Mouse (Mus musculus): ENCODE measurements at regions not wholly inside any gene's neighbourhood (a gene's known extent, or its start where the extent isn't known, plus 50 kb on each side); places are given as distances from the start of the nearest gene placed in this dataset.

DNA sequence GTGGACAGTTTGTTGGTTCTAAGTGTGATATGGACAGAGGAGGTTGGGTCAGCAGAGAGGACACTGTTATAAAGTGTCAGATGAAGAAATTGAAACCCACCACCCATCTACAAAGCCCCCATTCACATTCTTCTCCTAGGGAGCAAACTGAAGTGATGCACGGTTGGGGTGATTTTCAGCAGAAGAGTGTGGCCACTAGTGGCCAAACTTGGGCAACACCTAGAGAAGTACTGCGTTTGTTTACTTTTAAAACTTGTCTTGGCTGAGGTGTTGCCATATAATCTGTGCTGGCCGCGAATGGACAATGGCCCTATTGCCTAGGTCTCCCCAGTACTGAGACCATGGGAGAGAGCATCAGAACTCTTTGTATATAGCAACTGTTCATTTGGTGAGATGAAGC is 150.8 kb upstream of the Cox10 start:
- no peak for DNase-seq (ENCODE audit: low spot score in 2 of 2)

DNA sequence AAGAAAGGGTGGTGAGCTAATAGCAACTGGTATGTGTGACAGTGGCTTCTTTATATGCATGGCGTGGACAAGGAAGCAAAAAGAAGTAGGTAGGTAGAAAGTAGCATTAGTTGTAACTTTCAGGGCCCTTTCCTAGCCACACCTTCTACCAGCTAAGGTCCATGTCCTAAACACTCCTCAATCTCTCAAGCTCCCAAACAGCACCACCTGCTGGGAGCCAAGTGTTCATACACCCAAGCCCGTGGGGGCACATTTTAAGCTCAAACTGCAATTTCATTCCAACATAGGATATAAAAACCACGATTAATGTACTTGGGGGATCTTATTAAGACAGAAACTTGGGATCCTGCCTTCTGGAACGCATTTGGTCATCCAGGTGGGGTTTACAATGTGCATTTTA is 141.6 kb upstream of the Cox10 start:
- DNase-seq (ENCODE audit: low spot score in 2 of 2), result no peak

DNA sequence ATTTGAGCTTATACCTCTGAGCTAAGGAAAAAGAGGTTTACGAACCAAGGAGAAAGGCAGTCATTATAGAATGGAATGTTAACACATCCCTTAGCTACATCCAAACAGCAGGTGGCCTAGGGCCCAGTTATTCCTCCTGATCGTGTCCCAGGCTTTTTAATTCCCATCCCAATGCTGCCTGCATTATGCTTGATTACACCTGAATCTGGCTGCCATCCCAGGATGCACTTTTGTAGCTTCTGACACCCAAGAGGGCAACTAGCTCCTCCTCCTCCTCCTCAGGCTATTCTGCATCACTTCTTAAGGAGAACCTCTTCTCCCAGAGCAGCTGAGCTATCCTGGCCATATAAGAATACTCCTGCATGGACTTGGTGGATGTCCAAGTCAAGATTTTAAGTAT is 137.9 kb upstream of the Cox10 start:
- no peak for DNase-seq (ENCODE audit: low spot score in 2 of 2)

DNA sequence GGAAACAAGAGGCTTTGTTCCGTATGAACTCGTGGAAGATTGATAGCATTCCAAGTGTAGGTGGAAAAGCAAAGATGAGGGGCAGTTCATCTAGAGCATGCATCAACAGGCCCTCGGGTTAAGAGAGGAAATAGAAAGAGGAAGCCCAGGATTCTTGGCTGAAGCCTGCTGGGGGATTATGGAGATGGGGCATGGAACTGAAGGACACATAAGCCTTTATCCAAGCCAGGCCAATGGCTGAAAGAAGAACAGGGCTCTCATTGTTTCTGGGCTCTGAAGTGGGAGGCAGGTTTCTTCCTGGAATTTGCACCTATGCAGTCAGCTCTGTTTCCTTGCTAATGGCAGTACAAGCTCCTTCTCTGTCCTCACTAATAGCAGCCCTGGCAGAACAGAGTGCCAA is 131.6 kb upstream of the Cox10 start:
- DNase-seq (ENCODE audit: low spot score in 2 of 2), result no peak

DNA sequence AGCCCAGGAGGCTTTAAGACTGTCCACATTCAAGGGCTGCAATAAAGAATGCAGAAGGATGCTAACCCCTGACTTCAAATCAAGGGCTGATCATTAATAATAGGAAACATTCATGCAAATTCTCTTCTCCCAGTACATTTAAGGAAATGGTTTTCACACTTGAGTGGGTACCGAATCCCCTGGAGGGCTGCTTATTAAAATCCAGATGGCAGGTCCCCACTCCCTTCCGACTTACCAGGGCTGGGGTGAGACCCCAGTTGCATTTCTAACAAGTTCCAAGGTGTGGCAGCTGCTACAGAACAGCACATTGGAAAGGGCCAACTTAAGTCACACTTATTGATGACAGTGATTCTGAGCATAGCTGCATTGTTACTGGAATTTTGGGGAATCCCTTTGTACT is 129.0 kb upstream of the Cox10 start:
- DNase-seq (ENCODE audit: low spot score in 2 of 2), result no peak

DNA sequence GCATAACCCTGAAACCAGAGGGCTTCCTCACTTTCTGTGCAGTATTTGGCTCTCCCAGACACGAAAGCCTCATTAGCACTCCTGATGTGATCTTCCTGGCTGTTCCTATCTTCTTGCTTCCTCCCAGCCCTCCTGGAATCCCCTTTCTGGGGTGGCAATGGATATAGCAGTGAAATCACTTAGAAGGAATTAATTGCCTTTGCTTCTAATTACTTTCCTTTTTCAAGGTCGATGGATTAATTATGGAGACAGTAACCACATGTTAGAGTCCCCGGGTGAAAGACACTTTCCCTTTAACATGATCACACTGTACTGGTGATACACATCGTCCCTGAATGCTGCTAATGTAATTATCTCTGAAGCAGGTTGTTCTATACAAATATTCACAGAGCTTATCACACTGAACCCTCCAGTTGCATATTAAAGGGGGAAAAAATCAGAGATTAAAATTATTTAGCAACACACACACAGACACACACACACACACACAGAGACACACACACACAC is 128.1 kb upstream of the Cox10 start:
- DNase-seq (ENCODE audit: low spot score in 2 of 2), result no peak

DNA sequence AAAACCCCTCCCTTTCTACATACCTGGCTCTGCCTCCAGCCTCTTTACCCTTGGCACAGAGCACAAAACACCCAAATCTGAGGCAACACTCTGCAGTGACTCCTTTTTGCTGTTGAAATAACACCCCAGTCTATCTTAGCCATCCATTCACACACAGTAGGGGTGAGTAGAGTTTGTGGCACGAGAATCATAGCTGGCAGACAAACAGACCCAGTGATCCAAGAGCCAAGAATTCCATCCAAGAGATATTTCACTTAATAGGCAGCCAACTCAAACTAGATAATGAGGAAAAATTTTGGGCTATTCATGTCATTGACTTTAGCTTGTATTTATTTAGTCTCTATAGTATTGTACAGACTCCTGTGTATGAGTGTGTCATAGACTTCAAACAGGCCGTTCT is 126.9 kb upstream of the Cox10 start:
- DNase-seq (ENCODE audit: low spot score in 2 of 2), result no peak

DNA sequence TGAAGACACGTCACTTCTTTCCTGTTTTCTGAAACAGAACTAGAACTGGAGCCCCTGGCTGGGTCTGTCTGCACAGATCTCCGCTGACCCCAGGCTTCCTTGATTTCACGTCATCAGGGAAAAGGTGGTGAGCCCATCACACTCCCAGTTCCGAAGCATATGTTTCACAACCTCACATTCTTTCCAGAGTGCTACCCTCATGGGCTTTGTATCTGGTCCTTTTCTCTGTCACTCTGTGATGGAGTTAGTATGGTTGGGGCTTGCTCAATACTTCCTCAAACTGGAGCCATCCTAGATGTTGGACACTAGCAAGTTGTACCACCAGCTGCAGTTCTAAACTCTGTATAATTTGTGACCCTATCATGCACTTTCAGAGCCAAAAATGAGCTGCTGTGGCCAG is 125.8 kb upstream of the Cox10 start:
- DNase-seq (ENCODE audit: low spot score in 2 of 2), result no peak

DNA sequence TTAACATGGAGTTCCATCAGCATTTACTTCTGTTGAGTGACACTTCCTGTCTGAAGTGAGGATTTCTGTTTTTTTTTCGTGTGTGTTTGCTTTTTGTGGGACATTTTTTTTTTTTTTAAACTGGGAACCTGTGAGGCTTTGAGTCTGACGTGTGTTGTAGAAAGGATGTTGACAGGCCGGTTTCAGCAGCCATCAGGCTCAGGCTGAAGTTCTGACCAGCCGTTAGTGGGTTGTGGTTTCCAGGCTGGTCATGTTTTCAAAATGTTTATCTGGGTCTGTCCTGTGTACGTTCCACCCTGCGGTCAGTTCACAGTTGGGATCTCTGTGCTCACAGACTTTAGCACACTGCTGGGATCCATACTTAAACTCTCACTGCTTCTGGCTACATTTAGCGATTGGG is 125.0 kb upstream of the Cox10 start:
- no peak for DNase-seq (ENCODE audit: low spot score in 2 of 2)

DNA sequence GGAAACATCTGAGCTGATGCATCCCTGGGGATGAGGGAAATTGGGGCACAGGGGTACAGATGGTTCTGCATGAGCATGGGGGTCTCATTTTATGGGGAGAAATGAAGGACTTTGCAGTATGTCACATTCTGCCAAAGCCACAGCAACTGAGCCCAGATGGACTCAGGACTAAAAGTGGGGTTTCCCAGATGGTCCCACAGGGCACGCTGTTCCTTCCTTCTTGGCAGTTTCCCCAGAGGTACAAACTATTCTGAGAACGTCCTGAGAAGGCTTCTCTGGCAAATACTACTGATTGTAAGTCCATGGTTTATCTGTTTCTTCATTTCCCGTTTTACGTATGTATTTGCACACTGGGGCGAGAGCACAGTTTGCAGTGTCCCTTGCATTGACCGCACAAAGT is 121.6 kb upstream of the Cox10 start:
- DNase-seq (ENCODE audit: low spot score in 2 of 2), result peak in 1 of 2 experiments; percentile 4

DNA sequence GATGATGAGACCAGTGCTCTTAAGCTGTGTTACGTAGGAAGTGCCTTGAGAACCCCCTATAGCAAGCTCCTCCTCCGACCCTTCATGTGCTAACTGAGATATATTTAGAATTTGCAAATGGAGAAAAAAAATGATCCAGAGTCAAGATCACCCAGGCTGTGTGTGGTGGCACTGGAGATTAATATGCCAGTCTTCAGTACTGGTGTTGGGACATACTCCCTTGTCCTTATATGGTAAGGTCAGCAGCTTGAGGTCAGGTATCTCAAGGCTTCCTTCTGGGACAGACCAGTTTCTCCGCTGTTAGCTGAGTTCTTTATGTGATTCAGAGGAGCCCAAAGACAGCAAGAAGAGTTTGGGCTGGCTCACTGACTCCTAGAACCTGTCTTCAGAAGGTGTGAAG is 116.0 kb upstream of the Cox10 start:
- no peak for DNase-seq (ENCODE audit: low spot score in 2 of 2)

DNA sequence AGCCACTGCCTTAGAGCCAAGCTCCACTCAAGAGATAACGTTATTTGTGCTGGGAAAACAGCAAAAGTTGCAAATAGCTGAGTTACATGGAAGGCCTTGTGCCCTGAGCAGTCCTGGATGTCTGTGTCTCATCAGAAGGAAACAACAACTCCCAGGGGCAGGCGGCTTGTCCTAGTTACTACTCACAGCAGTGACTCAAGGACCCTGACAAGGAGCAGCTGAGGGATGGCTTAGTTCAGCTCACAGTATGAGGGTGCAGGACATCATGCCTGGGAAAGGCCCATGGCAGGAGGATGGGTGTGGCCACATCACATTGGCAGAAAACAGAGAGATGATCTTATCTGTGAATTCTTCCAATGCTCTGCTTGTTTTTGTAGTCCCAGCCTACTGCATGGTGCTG is 109.4 kb upstream of the Cox10 start:
- DNase-seq (ENCODE audit: low spot score in 2 of 2), result no peak

DNA sequence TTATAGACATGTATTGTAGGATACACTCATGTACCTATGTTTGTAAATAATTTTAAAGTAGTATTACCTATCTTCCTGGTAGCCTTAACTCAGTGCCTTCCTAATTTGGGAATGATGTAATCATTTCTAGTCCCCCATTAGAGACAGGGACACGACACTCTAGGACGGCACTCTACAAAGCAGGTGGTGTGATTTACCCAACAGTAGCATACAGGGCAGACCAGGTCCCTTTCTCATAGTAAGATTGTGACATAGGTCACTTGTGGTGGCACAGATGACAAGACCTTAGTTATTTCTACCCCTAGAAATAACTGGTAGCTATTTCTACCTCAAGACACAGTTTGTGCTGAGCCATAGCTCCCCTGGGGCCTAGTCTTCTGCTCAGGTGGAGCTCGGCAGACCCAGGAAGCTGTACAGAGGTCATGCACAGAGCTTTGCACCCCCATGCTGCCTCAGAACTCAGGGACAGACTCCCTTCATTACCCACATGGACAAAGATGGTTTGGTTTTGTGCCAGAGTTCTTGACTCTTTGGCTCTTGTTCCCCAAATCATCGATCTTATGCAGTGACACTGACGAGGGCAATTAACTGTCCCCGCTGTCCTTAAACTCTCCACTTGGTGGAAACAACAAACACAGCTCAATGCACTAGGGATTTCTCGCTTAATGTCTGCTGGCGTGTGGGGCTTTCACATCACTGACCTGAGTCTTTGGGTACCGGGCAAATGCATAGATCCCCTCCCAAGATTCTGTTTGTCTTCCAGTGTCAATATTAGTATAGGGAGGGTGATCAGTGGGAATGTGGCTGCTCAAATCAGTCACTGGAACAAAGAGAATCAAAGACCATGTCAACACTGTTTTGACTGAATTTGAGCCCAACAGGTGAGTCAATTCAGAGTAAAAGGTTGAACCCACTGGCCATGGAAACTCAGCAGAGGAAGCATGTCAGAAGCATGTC is 108.5 kb upstream of the Cox10 start:
- no peak for DNase-seq (ENCODE audit: low spot score in 2 of 2)

DNA sequence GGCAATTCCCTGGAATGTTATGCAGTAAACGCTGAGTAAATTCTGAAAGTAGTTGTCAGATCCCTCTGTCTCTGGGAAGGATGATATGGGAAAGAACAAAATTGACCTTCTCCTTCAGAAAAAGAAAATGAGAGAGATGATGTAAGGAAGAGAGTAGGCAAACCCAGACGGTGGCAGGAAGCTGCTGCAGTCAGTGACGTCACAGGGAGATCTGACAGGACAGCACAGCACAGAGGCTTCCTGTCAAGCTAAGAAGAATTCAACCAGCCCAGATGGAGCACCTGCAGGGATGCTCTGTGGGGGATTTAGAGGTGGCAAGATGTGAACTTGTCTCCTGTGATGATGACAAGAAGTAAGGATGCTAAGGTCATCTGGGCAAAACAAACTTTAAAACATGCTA is 107.7 kb upstream of the Cox10 start:
- DNase-seq (ENCODE audit: low spot score in 2 of 2), result no peak

DNA sequence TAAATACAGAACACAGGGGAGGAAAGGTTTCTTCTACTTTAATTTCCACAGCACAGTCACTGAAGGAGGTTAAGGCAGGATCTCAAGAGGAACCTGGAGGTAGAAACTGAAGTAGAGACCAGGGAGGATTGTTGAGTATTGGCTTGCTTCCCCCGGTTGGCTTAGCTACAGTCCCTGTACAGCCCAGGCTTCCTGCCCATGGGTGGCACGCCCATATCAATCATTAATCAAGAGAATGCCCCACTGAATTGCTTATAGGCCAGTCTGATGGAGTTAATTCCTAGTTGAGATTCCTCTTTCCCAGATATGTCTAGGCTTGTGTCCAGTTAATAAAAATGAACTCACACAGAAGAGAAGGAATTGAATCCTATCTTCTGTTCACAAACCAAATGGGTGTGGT is 107.3 kb upstream of the Cox10 start:
- no peak for DNase-seq (ENCODE audit: low spot score in 2 of 2)

DNA sequence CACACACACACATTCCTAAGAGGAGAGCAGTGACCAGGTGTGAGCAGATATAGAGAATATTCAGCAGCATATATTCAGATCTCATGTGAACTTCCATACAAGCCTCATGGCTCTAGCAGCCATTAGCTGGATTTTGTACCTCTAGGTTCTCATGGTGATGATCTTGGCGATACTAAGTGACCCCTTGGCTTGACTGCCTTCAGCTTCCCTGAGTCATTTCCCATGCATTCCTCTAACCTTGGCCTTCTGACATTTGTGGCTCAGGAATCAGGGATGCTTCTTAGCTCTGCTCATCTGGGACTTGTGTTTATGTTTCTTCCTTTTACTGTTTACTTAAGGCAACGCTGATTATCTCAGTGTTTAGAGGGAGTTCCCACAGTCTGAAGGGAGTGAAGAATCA is 100.8 kb upstream of the Cox10 start:
- no peak for DNase-seq (ENCODE audit: low spot score in 2 of 2)

DNA sequence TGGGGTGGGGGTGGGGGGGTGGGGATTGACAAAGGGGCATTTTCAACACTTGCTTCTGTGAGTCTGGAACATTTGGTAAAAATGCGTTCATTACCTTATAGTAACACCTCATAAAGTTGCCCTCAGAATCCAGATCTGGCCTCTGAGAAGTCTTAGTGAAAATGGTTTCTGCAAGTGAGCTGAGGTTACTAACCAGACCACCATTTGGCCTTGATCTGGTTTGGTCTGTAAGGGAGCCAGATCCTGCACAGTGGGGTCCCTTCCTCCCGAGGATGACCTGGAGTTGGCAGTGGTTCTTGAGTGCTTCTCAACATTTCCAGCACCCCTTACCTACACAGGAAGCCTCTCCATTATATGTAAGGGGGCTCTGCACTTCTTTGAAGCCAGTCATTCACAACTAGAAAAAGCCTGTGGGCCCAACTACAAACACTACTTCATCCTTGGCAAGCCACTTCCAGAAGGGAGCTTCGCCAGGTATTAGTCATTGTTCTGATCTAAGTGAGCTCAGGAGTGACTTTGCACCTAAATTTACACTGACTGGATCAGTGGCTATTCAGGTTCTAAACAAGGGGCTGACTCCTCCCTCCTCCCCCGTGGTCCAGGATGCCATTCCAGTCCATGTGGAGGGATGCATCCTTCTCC is 94.3 kb upstream of the Cox10 start:
- no peak for DNase-seq (ENCODE audit: low spot score in 2 of 2)

DNA sequence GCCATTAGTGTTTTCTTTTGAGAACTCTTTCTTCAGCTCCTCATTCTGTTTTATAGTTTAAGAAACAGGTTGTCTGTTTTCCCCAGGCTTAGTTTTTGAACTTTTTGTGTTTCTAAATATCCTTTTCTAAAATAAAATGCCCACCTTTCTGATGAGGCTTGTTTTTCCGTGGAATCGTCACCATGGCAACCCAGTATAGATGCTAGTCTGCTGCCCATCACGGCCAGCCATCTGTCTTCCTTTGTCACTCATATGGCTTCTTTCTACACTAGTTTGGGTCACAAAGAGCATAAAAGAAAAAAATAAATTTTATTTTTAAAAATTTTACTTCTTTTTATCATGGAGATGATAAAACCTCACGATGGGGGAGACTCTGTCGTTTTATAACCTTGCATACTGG is 93.7 kb upstream of the Cox10 start:
- DNase-seq (ENCODE audit: low spot score in 2 of 2), result peak in 1 of 2 experiments; percentile 8

DNA sequence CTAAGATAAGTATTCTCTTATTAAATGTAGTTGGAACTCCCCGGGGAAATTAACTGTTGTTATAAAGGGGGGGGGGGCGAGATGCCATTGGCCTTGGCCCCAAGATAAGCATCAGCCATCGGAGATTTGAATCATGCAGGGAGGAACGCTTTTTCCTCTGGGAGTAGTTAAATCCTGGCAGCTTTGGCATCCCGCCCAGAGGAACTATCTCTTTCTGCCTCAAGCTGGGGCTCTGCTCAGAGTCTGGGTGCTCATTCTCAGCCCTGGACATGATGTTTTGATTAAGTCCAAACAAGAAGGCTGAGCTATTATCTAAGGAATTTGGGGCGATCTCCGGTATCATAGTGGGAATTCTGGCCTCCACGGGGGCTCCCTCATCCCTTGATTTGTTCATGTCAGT is 89.4 kb upstream of the Cox10 start:
- peak in 1 of 2 experiments; percentile 12 for DNase-seq (ENCODE audit: low spot score in 2 of 2)

DNA sequence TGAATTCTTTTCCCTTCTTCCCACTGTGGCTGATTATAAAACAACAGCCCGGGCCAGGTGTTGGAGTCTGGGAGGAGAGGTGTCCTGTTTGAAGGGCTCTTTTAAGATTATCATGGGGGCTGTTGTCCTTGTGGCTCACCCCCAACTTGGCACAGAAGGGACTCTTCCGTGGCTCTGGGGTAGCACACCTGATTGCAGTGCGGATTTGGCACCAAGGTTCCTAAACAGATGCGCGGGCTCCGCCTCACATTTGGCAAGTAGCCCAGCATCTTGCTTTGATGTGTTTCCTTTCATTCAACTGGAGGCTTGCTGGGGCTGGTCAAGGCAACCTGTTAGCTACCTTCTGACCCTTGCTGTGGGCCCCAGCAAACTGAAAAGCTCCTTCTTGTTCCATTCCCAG is 85.5 kb upstream of the Cox10 start:
- no peak for DNase-seq (ENCODE audit: low spot score in 2 of 2)

DNA sequence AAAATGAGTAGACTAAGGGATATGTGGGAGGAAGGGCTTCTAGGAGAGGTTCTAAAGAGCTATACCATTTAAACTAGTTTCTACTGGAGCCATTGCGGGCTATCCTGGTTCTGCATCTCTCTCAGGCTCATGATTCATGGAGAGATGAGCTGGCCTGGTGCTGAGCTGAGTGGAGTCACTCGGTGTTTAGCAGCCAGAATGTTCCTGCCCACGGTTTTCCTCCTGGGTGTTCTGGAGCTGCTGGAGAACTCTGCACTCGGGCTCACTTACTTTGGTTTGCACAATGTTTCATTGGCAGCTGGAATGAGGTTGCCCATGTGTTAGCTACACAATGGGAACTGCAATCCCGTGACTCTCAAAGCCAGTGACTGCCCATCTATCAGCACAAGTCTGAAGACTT is 79.0 kb upstream of the Cox10 start:
- no peak for DNase-seq (ENCODE audit: low spot score in 2 of 2)

DNA sequence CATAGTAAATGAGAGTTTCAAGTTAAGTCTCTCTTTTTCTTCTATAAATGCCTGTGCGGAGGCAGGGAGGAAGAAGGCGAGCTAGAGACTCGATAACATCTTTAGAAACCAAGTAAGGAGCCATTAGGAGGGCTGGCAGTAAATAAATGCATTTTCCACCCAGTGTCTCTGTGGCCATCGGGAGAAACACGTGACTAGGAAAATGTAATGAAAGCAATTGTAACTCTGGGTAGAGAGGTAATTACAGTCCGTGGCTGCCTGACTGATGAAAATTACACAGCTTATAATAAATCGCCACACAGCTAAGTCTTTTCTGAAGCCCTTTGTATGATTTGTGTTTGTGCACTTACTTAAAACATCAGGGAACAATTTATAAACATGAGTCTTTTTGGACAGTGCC is 77.4 kb upstream of the Cox10 start:
- no peak for DNase-seq (ENCODE audit: low spot score in 2 of 2)

DNA sequence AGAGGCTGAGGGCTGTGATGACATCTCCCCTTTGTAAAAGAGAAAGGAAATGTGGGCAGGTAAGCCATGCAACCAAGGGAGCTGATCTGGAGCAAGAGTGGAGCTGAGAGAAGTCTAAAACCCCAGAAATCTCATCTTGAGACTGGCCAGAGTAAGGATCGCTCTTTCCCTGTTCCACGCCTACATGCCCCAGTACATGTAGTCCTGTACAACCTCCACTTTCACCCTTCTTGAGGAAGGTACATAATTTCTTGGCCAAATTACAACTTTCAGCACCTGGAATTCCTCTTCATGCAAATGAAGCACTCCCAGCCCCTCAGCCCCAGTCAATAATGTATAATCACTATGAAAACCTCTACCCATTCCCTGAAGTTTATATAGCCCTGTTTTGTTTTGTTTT is 60.2 kb upstream of the Cox10 start:
- DNase-seq (ENCODE audit: low spot score in 2 of 2), result no peak

Data from layer of hippocampus, adult 8-10 months (tissue).